ENCODE assay signal across 8 mouse cellular contexts in the genomic region with DNA sequence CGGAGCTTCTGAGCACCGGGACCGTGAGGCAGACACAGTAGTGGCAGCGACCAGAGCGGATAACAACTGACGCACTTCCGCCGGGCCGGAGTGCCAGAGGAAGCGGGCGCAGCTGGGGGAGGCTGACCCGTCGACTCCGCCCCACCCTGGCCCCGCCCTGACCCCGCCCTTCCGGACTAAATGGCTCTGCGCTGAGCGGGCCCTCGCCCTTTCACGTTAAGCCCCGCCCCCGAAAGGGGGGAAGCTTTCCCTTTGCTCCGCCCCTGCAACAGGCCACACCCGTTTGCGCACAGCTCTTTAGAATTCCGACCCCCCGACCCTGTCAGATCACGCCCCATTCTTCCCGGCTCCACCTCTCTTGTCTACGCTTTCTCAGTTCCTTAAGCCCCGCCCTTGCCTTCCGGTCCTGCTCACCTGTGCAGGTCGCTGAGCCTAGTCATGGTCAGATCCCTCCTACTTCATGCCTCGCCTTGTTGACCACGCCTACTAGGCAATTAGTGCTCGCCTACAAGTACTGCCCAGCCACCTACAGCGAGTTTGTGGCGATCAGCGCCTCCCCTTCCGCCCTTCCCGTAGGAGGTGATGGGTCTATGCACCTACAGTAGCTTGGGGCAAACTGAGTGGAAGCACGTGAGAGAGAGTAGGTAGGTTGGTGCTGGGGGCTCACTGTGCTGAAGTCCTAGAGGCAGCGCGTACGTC. TPM values are rescaled to one million over a fixed set of nuclear protein-coding genes. Genes with fewer than 3 reads are reported as not detected.
DNase-seq lines count a peak whose midpoint lies in the region; ATAC-seq and TF ChIP-seq lines count a peak whose summit lies in the region.

A gene (minus strand): TSS at position 68 of the 699 bp plus-strand sequence.

- H3K9me3 ChIP-seq in MEL (replicated peaks; ENCODE audit: insufficient read depth, low read length): no peaks in the 10 kb centered on the region
- H3K9me3 ChIP-seq in forebrain, postnatal 0 days (ENCODE audit: low read length): no peaks in the 10 kb centered on the region
- H3K9me3 ChIP-seq in lung, embryonic 15.5 days: no peaks in the 10 kb centered on the region

- TF ChIP-seq POLR2A in MEL (IDR thresholded peaks at IDR 0.05; ENCODE audit: control insufficient read depth in 1 of 2, insufficient read depth in 1 of 2, low read depth in 1 of 2, low read length in 2 of 2, poor library complexity in 1 of 2): peak in 1 of 2 experiments; percentile 84; a peak in 3 of 4 replicates
- peak; percentile 72 for TF ChIP-seq POLR2A in cerebellum, adult 2 months (IDR thresholded peaks at IDR 0.05; ENCODE audit: borderline replicate concordance, insufficient read depth, low read length)

- ATAC-seq in forebrain, postnatal 0 days: peak; percentile 94
- peak; percentile 98 for ATAC-seq in lung, embryonic 15.5 days (ENCODE audit: borderline replicate concordance, extremely low read depth, low FRiP score, low TSS enrichment)

- peaks cover 5 to 18% of the 10 kb centered on the region in 2 experiments; a peak in 3 of 4 replicates for H3K4me1 ChIP-seq in MEL (ENCODE audit: control insufficient read depth in 1 of 2, insufficient read depth in 2 of 2, low read length in 2 of 2)
- H3K4me1 ChIP-seq in cerebellum, adult 2 months (ENCODE audit: control insufficient read depth, insufficient read depth, low read length): peaks cover 8% of the 10 kb centered on the region
- peaks cover 12% of the 10 kb centered on the region for H3K4me1 ChIP-seq in forebrain, postnatal 0 days (ENCODE audit: insufficient read depth)
- peaks cover 21% of the 10 kb centered on the region for H3K4me1 ChIP-seq in lung, embryonic 15.5 days

- no peak for TF ChIP-seq RAD21 in MEL (IDR thresholded peaks at IDR 0.05; ENCODE audit: low read depth, low read length)

- peak within 1 kb of the TSS; percentile 91 for H3K9ac ChIP-seq in MEL (ENCODE audit: control insufficient read depth, low read depth, low read length, poor library complexity, severe bottlenecking)
- peak within 1 kb of the TSS; percentile 88 for H3K9ac ChIP-seq in forebrain, postnatal 0 days
- peak within 1 kb of the TSS; percentile 87 for H3K9ac ChIP-seq in lung, embryonic 15.5 days

- peak within 1 kb of the TSS; percentile 42 for H3K27ac ChIP-seq in MEL (ENCODE audit: control insufficient read depth, low read depth, low read length)
- peak within 1 kb of the TSS; percentile 56 for H3K27ac ChIP-seq in cerebellum, adult 2 months (ENCODE audit: insufficient read depth, low read length)
- peak within 1 kb of the TSS; percentile 79 for H3K27ac ChIP-seq in forebrain, postnatal 0 days (ENCODE audit: low read depth, low read length)
- H3K27ac ChIP-seq in lung, embryonic 15.5 days: peak within 1 kb of the TSS; percentile 76

- peaks cover 0 to 9% of the 10 kb centered on the region in 2 experiments; a peak in 2 of 4 replicates for H3K36me3 ChIP-seq in MEL (ENCODE audit: control insufficient read depth in 1 of 2, insufficient read depth in 2 of 2, low read length in 2 of 2)
- H3K36me3 ChIP-seq in forebrain, postnatal 0 days (ENCODE audit: insufficient read depth): no peaks in the 10 kb centered on the region
- no peaks in the 10 kb centered on the region for H3K36me3 ChIP-seq in lung, embryonic 15.5 days

- TF ChIP-seq CTCF in MEL (IDR thresholded peaks at IDR 0.05 in 2 of 3, conservative IDR thresholded peaks at IDR 0.05 in 1 of 3; ENCODE audit: control insufficient read depth in 1 of 3, insufficient read depth in 1 of 3, low read depth in 2 of 3, low read length in 3 of 3, poor library complexity in 1 of 3, severe bottlenecking in 1 of 3): no peak
- TF ChIP-seq CTCF in cerebellum, adult 2 months (IDR thresholded peaks at IDR 0.05; ENCODE audit: borderline replicate concordance, insufficient read depth, low read depth, low read length): no peak
- TF ChIP-seq CTCF in forebrain, postnatal 0 days (IDR thresholded peaks at IDR 0.05; ENCODE audit: low read depth): no peak

- DNase-seq in MEL (ENCODE audit: low read depth, low spot score): peak; percentile 97
- DNase-seq in cerebellum, adult 2 months: peak; percentile 93
- peak; percentile 94 for DNase-seq in forebrain, postnatal 0 days
- DNase-seq in heart, postnatal 4 days: peak; percentile 97
- DNase-seq in layer of hippocampus, adult 8-10 months (ENCODE audit: low spot score in 2 of 2): peak; percentile 90 to 94
- peak; percentile 96 for DNase-seq in ovary, adult 18-20 months (ENCODE audit: low spot score)
- peak; percentile 99 for DNase-seq in thymus, postnatal 0 days (ENCODE audit: low spot score)

- no peak for TF ChIP-seq EP300 in MEL (IDR thresholded peaks at IDR 0.05; ENCODE audit: low read depth in 1 of 2, low read length in 2 of 2)

- H3K79me2 ChIP-seq in MEL (ENCODE audit: control insufficient read depth, insufficient read depth, low read length, poor library complexity): peaks cover 42% of the 10 kb centered on the region

- H3K4me2 ChIP-seq in forebrain, postnatal 0 days (ENCODE audit: low read depth): peak within 1 kb of the TSS; percentile 98
- H3K4me2 ChIP-seq in lung, embryonic 15.5 days: peak within 1 kb of the TSS; percentile 78

- no peaks in the 10 kb centered on the region for H3K27me3 ChIP-seq in MEL (ENCODE audit: control insufficient read depth in 1 of 2, insufficient read depth in 2 of 2, low read length in 2 of 2)
- H3K27me3 ChIP-seq in cerebellum, adult 2 months (ENCODE audit: control insufficient read depth, insufficient read depth, low read length): no peaks in the 10 kb centered on the region
- H3K27me3 ChIP-seq in forebrain, postnatal 0 days (ENCODE audit: insufficient read depth, low read length): no peaks in the 10 kb centered on the region
- peaks cover 4% of the 10 kb centered on the region; the same call in 1 of the 2 replicates for H3K27me3 ChIP-seq in lung, embryonic 15.5 days

- H3K4me3 ChIP-seq in MEL (ENCODE audit: control insufficient read depth in 1 of 2, insufficient read depth in 1 of 2, low read depth in 2 of 2, low read length in 2 of 2): peak within 1 kb of the TSS; percentile 79 to 98
- H3K4me3 ChIP-seq in cerebellum, adult 2 months (replicated peaks; ENCODE audit: insufficient read depth, low read depth, low read length): peak within 1 kb of the TSS; percentile 68
- H3K4me3 ChIP-seq in forebrain, postnatal 0 days (ENCODE audit: low read depth, low read length): peak within 1 kb of the TSS; percentile 87
- peak within 1 kb of the TSS; percentile 96 for H3K4me3 ChIP-seq in lung, embryonic 15.5 days

- 1% methylated on average over 45 of the region's 46 CpGs for WGBS in cerebellum, adult 2 months
- WGBS in forebrain, postnatal 0 days: under 1% methylated on average over 45 of the region's 46 CpGs
- under 1% methylated on average over 46 of the region's 46 CpGs for WGBS in lung, embryonic 15.5 days

TF ChIP-seq in MEL, 35 proteins besides CTCF, POLR2A, EP300 and RAD21:
- TF ChIP-seq MAZ (IDR thresholded peaks at IDR 0.05; ENCODE audit: low read depth, low read length) (peak; percentile 22; the same call in 1 of the 2 replicates), NELFE (IDR thresholded peaks at IDR 0.05; ENCODE audit: low read depth, low read length) (peak; percentile 83), SIN3A (IDR thresholded peaks at IDR 0.05; ENCODE audit: low read length) (peak; percentile 42; the same call in 1 of the 2 replicates), ZNF384 (IDR thresholded peaks at IDR 0.05; ENCODE audit: low read depth, low read length) (no peak), TBP (IDR thresholded peaks at IDR 0.05; ENCODE audit: low read depth, low read length) (0 out of 2 replicates have a peak, but pooled peaks have one; percentile 26), GABPA (IDR thresholded peaks at IDR 0.05; ENCODE audit: low read depth, low read length) (no peak), MAX (IDR thresholded peaks at IDR 0.05; ENCODE audit: low read length) (0 out of 2 replicates have a peak, but pooled peaks have one; percentile 35), ETS1 (IDR thresholded peaks at IDR 0.05; ENCODE audit: low read depth, low read length) (peak; percentile 10; the same call in 1 of the 2 replicates), E2F4 (IDR thresholded peaks at IDR 0.05; ENCODE audit: borderline replicate concordance, low read depth, low read length) (no peak), NRF1 (IDR thresholded peaks at IDR 0.05; ENCODE audit: insufficient read depth, low read depth, low read length, poor library complexity, severe bottlenecking) (peak; percentile 39; the same call in 1 of the 2 replicates), POLR2AphosphoS2 (IDR thresholded peaks at IDR 0.05; ENCODE audit: low read length) (peak; percentile 40; the same call in 1 of the 2 replicates), ELF1 (IDR thresholded peaks at IDR 0.05; ENCODE audit: low read depth, low read length) (peak; percentile 64; the same call in 1 of the 2 replicates), RCOR1 (IDR thresholded peaks at IDR 0.05; ENCODE audit: low read depth, low read length) (0 out of 2 replicates have a peak, but pooled peaks have one; percentile 10), BHLHE40 (IDR thresholded peaks at IDR 0.05; ENCODE audit: borderline replicate concordance, low read depth, low read length) (0 out of 2 replicates have a peak, but pooled peaks have one; percentile 44), CHD2 (IDR thresholded peaks at IDR 0.05; ENCODE audit: low read length) (no peak), HCFC1 (IDR thresholded peaks at IDR 0.05; ENCODE audit: low read depth, low read length) (peak; percentile 79), TCF12 (IDR thresholded peaks at IDR 0.05; ENCODE audit: low read depth, low read length) (peak; percentile 34; the same call in 1 of the 2 replicates)
TF ChIP-seq in MEL: peak in this region for 13.

RNA-seq across cellular contexts. Expression of the gene that starts here (rescaled TPM):
- total RNA-seq in MEL (2012; rRNA removed): 10.6 and 12.7 TPM in 2 replicates
- polyA plus RNA-seq in MEL (2012; ENCODE audit: insufficient read depth in 1 of 2, insufficient read length in 2 of 2, low read depth in 1 of 2, low replicate concordance in 2 of 2, missing spikeins in 1 of 2): 10 to 100 TPM in 1 of 2 experiments, not detected in 1; 56.1 TPM
- polyA plus RNA-seq in cerebellum, adult 2 months (2012; rRNA removed): 65.4 and 72.7 TPM in 2 replicates
- 28.1 and 30.3 TPM in 2 replicates for total RNA-seq in forebrain, postnatal 0 days (2014; rRNA removed)
- polyA plus RNA-seq in forebrain, postnatal 0 days (2015; fragmentation: Nextera tagmentation; extraction: Ambion mirVana): 20.2 and 21.3 TPM in 2 replicates
- 10 to 100 TPM; 49.7 to 52.2 TPM for total RNA-seq in heart, postnatal 4 days (2021)
- 10 to 100 TPM; 64.9 to 81.4 (median 71.7) TPM for total RNA-seq in layer of hippocampus, adult 8-10 months (2022)
- 10.6 and 12.7 TPM in 2 replicates for polyA plus RNA-seq in lung, embryonic 15.5 days (2015; fragmentation: Nextera tagmentation; extraction: Ambion mirVana)
- 8.5 and 10.4 TPM in 2 replicates for polyA plus RNA-seq in thymus, postnatal 0 days (2015; fragmentation: Nextera tagmentation; extraction: Ambion mirVana)

Comparison
In these comparisons a context has a peak if more than half of its experiments do, and no peak if none do; other contexts are left out.
1. Peak in every context shown above with its lines: DNase-seq, ATAC-seq, H3K4me3 ChIP-seq and H3K27ac ChIP-seq.